Mouse (Mus musculus): ENCODE measurements around the gene Bcdin3d.
"Not testable (repeated sequence)": the region's sequence is repeated elsewhere in the genome, so short reads cannot be mapped to it uniquely, and the experiment has no call there.

The Bcdin3d gene

DNA sequence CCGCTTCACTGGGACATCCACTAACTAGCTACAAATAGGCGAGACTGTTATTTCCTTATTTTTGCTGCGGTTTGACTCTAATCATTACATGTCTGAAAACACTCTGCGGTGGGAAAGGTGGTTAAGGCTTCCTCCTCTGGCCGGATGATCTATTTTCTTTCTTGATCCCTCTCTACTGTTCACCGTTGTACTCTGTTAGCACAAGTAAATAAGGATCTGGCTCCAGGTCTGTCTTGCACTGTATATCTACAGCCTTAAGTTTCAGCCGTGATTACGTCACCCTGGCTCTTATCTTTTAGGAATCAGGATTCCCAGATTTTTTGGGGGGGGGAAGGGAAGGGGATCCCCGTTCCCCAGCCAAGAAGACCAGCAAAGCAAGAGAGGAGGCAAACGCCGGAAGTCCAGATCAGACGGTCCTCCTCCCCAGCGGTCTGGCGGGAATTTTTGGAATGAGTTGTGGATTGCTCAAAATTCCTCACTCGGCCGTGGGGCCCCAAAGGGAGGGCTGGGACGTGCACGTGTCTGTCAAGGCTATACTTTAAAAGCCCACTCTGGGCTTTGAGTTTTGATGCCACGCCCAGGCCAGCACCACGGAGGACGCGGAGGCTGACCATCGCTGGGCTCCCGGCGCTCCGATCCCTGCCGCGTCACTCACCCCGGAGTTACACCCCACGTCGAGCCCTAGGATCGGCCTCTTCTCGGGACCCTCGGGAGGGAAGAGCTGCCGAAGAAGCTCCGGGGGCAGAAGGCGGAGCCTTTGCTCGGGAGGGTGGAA is 542 bp downstream of the Bcdin3d start:
- DNase-seq (ENCODE audit: low spot score in 2 of 2) = peak; percentile 13 to 16

DNA sequence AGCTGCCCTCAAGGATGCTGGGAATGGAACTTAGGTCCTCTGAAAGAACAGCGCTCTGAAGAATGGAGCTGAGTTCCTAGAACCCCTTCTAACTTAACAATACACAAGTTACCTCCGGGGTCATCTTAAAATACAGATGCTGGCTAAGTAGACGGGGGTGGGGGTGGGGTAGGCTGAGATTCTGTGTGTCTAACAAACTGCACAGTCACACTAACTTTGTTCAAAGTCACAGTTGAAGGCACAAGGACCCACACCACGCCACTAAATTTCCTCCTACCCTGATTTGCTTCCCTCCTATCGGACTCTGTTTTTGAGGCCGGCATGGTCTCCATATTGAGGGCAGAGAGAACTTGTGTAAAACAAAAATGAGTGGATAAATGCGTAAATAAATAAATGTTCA is 1.6 kb downstream of the Bcdin3d start:
- no peak for DNase-seq (ENCODE audit: low spot score in 2 of 2)

DNA sequence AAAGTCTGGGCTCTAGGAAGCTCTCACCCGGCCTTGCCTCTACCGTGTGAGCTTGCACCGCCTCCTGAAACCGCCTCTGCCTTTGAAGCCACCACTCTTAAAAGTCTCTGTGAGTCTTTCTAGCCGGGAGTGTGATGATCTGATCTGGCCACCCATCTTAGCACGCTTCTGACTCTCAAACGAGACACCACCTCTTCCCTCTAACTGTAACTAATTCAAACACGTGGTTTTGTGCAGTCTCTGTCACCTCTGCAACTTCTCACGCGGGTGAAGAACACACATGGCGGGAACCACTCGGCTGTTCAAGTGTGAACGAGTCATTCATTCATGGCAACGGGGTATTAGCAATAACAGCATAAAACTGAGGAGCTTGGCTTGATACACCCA is 2.9 kb downstream of the Bcdin3d start:
- DNase-seq (ENCODE audit: low spot score in 2 of 2) = peak; percentile 32 to 47

DNA sequence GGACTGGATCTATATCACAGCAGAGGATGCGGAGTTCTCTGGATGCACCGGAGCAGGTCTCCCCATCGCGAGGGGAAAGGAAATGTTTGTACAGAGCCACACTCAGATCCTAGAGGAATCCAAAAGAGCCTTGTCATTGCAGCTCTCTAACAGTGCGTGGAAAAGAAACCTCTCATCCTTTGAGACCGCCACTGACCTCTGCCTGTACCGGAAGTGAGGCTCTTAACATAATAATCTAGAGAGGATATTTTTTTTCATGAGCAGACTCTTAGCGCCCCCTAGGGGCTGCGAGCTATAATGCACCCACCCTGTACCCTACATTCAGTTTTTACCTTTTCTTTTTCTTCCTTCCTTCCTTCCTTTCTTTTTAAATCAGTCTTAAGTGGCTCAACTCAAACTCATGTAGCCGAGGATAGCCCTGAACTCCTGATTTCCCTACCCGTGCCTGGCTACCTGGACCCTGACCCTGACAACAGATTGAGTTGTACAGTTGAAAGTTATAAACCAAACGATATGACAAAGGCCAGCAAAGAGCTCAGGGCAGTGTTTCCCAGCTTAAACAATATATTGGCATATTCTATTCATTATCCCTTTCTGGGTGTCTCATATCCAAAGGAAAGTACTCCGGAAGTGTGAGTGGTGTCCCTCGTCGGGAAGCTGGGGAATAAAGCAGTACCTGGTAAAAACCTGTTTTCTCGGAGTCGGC is 3.4 kb downstream of the Bcdin3d start:
- peak; percentile 59 to 64 for DNase-seq (ENCODE audit: low spot score in 2 of 2)

DNA sequence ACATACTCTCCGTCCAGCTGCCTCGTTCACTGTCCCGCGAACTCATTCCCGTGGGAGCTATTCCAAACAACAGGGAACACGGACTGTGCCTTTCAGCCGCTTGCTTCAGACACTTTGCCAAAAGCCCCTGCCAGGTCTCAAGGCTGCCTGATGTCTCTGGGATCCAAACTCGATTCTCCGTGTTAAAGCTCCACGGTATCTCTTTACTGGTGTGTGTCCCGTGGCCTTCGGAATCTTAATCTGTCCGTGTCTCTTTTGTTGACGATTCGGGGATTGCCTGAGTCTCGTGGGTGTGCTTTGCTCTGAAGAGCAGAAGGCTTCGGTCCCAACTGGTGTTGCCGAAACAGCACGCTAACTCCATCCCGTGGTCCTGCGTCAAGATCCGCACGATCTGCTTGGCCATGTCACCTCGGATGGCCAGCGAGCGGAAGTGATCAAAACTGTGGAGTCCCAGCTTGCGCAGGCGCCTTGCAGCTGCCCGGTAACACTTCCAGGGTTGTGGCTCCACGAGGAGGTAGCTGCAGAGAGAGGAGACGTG is 4.2 kb downstream of the Bcdin3d start:
- DNase-seq (ENCODE audit: low spot score in 2 of 2) = no peak

DNA sequence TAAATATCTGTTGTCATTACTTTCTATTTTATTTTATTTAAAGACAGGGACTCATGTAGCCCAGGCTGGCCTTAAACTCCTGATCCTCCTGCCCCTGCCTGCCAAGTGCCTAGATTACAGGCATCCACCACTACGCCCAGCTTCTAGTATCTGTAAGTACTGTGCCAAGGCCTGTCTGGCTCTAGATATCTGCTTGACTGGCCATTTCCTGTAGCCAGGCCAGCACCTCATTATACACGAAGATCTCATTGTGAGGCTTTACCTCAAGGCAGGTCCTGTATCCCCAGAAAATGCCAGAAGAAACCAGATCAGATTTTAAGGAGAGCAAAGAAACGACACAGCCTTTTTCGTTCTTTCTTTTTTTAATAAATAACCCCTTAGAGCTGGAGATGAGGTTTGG is 4.8 kb downstream of the Bcdin3d start:
- no peak for DNase-seq (ENCODE audit: low spot score in 2 of 2)

DNA sequence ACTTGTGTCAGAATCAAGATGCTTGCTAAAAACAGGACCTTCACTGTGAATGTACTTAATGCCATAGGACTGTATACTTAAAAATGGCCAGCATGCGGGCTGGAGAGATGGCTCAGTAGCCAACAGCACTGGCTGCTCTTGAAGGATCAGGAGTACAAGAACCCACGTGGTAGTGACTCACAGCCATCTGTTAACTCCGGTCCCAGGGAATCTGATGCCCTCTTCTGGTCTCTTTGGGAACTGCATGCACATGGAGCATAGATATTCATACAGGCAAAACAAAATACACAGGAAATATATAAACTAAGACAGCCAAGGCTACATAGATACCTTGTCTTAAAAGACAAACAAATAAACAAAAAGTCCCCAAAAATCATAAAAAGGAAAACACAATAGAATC is 5.5 kb downstream of the Bcdin3d start:
- DNase-seq (ENCODE audit: low spot score in 2 of 2) = peak; percentile 72 to 82

DNA sequence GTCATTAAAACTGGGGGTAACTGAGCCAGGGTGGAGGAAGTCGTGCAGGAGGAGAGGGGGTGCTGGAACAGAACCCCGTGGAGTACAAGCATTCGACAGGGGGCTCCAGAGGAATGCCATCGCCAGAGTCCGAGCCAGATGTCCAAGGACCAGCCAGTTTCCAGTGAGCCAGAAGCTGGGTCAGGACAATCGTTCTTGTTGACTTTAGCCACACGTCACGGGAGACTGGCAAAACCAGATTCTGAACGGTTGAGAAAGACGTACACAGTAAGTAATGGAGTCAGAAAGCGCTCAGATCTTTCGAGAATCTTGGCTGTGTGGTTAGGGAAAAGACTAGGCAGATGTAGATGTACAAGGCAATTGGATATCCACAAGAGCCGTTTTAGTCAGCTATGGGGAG is 11.3 kb downstream of the Bcdin3d start:
- no peak for DNase-seq (ENCODE audit: low spot score in 2 of 2)

DNA sequence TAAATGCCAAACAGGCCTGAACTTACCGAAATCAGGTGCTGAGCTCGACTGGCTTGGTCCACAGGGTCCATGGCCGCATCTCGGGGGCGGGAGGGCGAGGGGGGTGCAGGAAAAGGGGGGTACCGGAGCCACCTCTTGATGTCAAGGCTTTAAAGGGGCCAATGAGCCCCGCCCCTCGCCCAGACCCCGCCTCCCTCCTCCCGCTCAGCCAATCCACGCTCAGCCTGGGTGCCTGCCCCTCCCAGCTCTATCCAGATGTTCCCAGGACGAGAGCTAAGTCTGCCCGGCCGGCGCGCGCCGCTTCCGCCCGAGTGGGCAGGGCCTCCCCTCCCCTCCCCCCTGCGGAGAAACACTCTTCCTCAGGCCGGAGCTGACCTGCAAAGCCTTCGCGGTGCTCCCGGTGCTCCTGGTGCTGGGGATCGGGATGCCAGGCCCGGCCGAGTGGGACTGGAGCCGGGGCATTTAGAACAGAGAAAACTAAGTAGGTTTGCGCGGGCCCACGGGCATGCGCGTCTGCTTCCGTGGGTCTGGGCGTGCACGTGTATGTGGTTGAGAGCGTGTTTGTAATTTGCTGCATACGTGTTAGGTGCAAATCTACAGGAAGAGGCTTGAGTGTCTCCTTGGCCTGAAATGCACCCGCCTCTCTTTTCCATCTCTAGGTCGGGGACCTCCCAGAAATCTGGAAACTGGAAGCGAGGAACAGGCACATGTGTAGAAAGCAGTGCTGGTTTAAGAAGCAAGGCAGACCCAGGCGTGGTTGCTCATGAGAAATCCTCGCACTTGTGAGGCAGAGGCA is 16.7 kb downstream of the Bcdin3d start, which contains the start of gene Nckap5l:
Gene Nckap5l (minus strand): TSS at position 143 of the 796 bp plus-strand sequence.
- DNase-seq (ENCODE audit: low spot score in 2 of 2) = peak; percentile 83 to 87

DNA sequence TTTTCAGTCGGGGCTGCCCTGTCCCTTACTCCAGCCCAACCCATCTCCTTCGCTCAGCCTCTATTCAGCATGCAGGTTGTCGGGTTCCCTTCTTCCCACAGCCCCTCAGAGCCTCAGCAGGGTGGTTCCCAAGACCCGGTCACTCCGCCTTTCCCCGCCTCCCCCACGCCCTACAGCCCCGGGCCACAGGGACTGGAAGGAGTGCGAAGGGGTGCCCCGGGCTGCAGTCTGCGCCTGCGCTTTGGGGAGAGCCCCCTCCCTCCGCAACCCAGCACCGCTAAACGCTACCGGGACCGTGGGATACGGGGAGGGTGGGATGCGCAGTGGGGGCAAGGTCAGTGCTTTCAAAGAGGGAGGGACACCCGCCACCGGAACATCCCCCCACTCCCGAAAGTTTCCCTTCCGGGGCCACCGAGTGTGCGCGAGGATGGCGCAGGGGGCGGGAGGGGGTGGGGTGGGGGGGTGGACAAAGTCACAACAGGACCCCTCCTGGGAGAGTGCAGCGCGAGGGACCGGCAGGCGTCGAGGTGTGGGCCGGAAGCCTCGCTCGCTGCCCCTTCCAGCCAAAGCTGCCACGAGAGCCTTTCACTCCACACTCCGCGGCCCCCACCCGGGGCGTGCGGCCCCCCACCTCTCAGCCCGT is 17.4 kb downstream of the Bcdin3d start:
- DNase-seq (ENCODE audit: low spot score in 2 of 2) = peak; percentile 8 to 19

DNA sequence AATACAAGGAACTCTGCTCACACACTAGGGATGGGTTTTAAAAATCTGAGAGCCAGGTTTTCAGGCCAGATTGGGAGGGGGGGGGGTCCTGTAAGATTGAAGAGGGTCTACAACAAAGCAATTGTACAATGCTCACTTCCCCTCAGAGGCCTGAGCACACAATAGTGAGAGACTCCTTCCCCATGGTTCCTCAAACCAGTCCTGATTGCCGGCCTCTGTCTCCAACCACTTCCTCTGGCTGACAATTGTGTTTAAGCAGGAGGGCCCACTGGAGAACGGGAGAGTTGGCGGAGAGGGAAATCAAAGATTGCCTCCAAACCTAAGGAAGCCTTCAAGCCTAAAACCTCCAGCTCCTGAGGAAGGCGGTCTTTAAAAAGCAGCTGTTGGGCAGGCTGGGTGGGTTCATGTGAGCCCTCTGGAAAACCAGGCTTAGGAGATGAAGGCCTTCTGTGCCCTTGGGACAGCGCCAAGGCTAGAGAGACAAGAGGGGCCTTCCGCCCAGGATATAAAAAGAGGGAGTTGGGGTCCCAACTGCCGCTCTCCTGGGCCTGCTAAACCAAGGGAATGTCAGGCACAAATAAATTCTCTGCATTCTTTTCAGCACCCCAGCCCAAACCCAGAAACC is 18.1 kb downstream of the Bcdin3d start:
- DNase-seq (ENCODE audit: low spot score in 2 of 2) = no peak

DNA sequence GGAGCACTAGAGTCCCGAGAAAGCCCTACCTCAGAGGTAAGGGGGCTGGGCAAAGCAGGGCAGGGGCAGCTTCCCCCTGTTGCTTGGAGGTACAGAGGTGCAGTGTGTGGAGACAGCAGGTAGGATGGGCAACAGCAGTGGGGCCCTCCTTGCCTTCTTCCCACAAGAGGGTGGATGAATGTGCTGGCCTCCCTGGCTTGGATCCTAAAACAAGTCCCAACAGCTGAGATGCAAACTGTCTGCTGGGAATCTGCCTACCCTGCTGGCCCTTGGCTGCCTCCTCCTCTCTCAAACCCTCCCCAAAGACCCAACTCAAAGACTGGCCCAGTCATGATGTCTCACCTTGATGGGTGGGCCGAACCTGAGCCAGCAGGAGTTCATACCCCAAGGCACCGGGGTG is 19.1 kb downstream of the Bcdin3d start:
- no peak for DNase-seq (ENCODE audit: low spot score in 2 of 2)

DNA sequence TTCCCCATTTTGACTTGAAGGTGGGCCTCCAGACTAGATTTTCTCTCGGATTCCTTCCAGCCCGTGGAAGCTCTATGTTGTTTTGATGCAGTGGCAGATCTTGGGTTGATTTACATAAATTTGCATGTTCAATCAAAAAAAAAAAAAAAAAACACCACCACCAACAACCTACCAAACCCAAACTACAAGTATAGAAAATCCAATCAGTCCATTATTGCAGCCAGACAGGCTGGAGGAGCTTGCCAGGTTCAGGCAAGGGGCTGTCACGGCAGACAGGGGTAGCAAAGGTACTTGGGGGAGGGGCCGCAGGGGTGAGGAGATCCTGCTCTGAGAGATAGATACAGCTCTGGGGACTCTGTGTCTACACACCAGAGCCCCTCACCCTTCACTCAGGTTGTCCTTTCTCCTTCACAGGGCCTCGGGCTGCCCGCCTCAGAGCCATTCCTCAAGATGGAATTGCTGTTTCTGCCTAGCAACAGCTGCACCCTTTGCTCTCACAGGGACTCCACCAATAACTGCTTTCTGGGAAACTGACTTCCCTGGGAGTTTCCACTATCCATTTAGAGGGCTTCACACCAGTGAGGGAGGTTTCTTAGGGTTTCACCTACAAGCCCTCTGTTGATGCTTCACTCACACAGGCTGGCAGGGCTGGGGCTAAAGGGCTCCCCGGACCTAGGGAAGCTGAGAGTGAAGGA is 19.8 kb downstream of the Bcdin3d start:
- no peak for DNase-seq (ENCODE audit: low spot score in 2 of 2)

DNA sequence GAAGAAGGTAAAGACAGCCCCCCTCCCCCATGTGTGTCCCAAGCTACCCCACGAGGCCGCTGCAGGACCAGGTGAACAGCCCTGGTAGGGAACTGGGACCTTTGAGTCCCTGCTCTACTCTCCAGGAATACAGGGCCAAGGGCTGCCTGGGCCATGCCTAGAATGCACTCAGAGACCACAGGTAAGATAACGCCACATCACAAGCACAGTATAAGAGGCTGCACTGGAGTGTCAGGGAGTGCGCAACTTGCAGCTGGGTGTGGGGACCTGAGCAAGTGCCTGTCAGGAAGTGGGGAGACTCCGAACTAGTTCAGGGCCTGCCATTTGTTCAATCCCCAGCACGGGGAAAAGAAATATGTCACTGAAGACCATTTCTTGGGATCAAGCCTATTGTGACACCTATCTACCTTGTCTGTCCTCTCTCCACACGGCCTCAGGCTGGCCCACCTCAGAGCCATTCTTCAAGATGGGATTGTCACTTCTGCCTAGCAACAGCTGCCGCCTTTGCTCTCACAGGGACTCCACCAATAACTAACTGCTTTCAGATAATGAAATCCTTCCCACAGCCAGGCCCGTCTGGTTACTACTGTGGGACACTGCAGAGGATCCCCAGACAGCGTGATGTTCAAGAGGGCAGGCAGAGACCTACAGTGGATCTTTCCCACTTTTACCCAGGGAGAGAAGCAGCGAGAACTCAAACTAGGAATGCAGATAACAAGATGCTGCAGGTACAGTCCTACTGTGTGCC is 21.2 kb downstream of the Bcdin3d start:
- DNase-seq (ENCODE audit: low spot score in 2 of 2) = no peak

DNA sequence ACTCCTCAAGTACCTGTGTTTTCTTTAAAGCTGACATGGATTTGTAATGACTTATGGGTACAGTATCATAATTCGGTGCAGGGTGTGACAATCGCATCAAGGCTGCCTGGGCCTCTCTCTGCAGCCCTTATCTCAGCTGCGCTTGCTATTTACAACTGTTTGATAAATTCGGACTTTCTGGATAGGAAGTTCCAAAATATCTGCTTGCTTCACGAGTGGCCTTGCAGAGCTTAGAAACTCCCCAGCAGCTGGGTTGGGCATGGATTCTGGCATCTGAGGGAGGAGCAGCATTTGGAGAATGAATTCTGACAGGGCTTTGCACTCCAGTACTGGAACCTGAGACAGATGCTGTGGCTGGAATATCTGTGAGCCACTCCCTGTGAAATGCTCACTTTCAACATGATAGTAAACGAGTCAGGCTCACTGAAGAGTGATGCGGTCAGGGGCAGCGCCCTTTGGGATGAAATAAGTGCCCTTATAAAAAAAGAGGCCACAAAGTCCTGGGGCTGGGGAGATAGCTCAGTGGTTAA is 24.7 kb downstream of the Bcdin3d start:
- DNase-seq (ENCODE audit: low spot score in 2 of 2) = no peak

DNA sequence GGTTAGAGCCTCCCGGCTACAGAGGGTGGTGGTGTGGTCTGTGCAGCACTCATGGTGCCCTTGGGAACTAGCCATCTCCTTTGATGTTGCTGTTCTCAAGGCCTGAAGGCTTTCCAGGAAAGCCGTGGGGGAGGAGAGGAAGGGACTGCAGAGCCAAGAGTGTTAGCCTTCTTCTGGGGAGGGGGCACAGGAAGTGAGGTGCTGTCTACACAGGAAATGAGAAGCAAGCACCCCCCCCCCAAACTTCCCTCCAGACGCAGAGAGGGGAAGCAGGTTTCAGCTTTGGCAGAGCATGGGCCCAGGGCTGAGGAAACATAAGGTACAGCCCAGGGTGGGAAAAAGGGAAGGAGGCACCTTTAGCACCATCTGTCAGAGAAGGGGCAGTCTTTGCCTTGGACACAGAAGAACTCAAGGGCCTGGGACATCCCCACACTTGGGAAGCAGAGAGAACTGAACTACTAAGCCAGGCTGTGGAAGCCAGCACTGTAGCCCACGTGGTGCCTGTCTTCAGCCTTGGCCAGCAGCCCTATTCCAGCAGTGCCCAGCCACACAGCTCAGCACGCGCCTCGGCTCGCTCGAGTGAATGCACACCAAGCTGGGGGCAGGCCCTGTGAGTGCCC is 25.3 kb downstream of the Bcdin3d start:
- DNase-seq (ENCODE audit: low spot score in 2 of 2) = no peak

DNA sequence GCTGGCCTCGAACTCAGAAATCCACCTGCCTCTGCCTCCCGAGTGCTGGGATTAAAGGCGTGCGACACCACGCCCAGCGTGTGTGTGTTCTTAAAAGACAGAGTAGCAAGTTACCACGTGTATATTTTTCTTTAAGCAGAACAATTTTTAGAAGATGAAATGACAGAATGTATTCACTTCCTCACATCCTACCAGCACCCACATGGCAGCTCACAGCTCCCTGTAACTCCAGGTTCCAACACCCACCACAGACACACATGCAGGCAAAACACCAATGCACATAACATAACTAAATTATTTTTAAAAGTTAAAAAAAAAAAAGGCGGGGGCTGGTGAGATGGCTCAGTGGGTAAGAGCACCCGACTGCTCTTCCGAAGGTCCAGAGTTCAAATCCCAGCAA is 28.4 kb downstream of the Bcdin3d start:
- DNase-seq (ENCODE audit: low spot score in 2 of 2) = not testable (repeated sequence)

DNA sequence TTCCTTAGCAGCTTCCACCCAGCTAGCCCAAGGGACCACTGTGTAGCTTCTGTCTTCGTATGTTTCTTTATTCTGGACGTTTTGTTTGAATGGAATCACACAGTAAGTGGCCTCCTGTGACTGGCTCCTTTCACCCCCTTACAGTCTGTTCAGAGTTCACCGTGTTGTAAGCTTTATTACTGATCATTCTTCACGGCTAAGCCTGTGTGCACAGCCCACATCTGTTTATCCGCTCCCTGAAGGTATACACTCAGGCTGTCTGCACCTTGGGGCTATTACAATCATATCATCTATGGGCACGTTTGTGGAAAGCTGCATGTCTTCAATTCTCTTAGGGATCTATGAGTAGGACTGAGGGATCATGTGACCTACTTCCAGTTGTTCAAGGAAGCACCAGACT is 29.0 kb downstream of the Bcdin3d start:
- no peak for DNase-seq (ENCODE audit: low spot score in 2 of 2)

DNA sequence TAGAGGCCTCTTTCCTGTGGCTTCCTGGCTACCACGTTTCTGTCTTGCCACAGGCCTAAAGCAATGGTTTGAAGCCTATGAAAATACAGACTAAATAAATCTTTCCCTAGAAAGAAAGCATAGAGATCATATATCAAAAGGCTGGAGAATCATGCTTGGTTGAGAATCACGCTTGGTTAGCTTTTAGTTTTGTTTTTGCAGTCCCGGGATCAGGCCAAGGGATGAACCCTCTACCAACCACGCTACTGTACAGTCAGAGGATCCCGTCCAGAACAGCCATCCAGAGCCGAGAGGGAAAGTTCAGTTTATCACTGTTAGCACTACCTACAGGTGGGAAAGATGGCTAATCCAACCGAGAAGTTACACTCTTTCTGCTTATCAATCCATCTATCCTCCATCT is 32.2 kb downstream of the Bcdin3d start:
- no peak for DNase-seq (ENCODE audit: low spot score in 2 of 2)
